Mouse (Mus musculus) embryonic facial prominence, embryonic 10.5 days (tissue): ENCODE results near the gene Map4k4. TPM values are rescaled to one million over a fixed set of nuclear protein-coding genes. Genes with fewer than 3 reads are reported as not detected.
A peak's percentile ranks its signal among the peaks of the same experiment; 100 is the strongest.

Experiments used
- DNase-seq: peaks from one replicate; pipeline ENCODE4 v3.0.0-alpha.2; 2017; ENCODE audit warnings: low spot score
- H3K27ac ChIP-seq: fragments of 300-500 bp; sonication (generic); replicated peaks from 2 replicates; pipeline ENCODE4 v1.5.1; 2016; ENCODE audit warnings: mild to moderate bottlenecking
- H3K27me3 ChIP-seq: fragments of 300-500 bp; sonication (generic); replicated peaks from 2 replicates; pipeline ENCODE4 v1.6.1; 2016; ENCODE audit warnings: low read depth, mild to moderate bottlenecking; ENCODE audit not compliant: poor library complexity, severe bottlenecking
- H3K36me3 ChIP-seq: fragments of 300-500 bp; sonication (generic); replicated peaks from 2 replicates; pipeline ENCODE4 v1.6.1; 2016; ENCODE audit warnings: mild to moderate bottlenecking, moderate library complexity
- H3K4me1 ChIP-seq: fragments of 300-500 bp; sonication (generic); 2 replicates; pipeline ENCODE4 v1.6.1; 2016
- H3K4me3 ChIP-seq: fragments of 300-500 bp; sonication (generic); 2 replicates; pipeline ENCODE4 v1.5.1; 2016; ENCODE audit warnings: mild to moderate bottlenecking, moderate library complexity
- H3K9me3 ChIP-seq: fragments of 300-500 bp; sonication (generic); 2 replicates; pipeline ENCODE4 v1.6.1; 2016; ENCODE audit warnings: mild to moderate bottlenecking
- WGBS: fragments of 180-500 bp; shearing (Covaris S2); methylation state at CpG from one replicate; pipeline ENCODE4 v1.1.7; 2016; 5-methylcytosine and 5-hydroxymethylcytosine counted together
- polyA plus RNA-seq: library from polyadenylated mRNA; unstranded; fragments of >200 nt; fragmentation: Nextera tagmentation; extraction: Ambion mirVana; gene quantifications from 2 replicates; pipeline ENCODE4 v1.2.1, GENCODE M21; 2016

Gene Map4k4
- polyA plus RNA-seq, 1 experiment from 2014 or later, result 41.4 TPM

GRCm38 (mm10) chr1:39961113-39961512 lies 60.4 kb downstream of the Map4k4 start:
- 91% methylated on average over 6 of the region's 6 CpGs for WGBS
- DNase-seq, result no peak
- Histone ChIP-seq H3K4me3 (no peak overlapping the region), H3K27ac (no peak overlapping the region), H3K27me3 (no peaks in the 10 kb centered on the region), H3K9me3 (no peaks in the 10 kb centered on the region), H3K4me1 (peaks cover 86% of the 10 kb centered on the region), H3K36me3 (peaks cover 40% of the 10 kb centered on the region)

DNA sequence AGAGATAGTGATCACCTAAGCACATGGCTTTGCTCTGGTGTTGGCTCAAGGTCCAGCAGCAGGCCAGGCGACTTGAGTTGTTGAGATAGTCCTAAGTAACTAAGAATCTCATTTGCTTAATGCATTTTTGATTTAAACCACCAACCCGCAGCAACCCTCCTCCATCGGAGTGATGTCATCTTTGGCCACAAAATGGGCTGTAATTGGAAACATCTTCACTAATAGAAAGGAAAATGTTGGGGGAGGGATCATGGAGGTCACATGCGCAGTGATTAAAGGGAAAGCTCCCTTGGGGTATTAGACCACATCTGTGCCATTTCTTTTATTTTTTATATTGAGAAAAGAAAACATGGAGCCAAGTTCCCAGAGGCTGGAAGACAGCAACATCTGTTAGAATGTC lies 61.6 kb downstream of the Map4k4 start:
- Histone ChIP-seq H3K27ac (no peak overlapping the region), H3K9me3 (no peaks in the 10 kb centered on the region), H3K36me3 (peaks cover 43% of the 10 kb centered on the region), H3K27me3 (no peaks in the 10 kb centered on the region), H3K4me3 (no peak overlapping the region), H3K4me1 (peaks cover 75% of the 10 kb centered on the region)
- 52% methylated on average over 4 of the region's 4 CpGs for WGBS
- DNase-seq, result peak; percentile 28

GRCm38 (mm10) chr1:39962840-39963239 lies 62.1 kb downstream of the Map4k4 start:
- DNase-seq, result no peak
- 87% methylated on average over 8 of the region's 8 CpGs for WGBS
- H3K27ac ChIP-seq, result no peak overlapping the region

DNA sequence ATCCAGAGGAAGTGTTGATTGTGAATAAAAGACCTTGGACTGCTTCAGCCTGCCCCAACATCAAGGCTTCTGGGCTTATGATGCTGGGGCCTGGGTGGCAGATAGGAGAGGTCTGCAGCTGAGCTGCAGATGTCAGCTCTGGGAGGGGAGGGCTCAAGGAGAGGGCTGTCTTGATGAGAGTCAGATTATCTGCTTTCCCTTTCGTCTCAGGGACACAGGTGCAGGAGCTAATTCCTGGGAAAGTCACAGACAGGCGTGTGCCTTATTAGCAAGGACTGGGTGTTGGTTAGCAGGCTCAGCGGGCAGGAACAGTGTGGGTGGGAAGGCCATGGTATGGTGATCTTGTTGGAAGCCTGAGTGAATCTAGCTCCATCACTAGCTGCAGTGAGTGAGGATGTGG lies 63.1 kb downstream of the Map4k4 start:
- Histone ChIP-seq H3K27ac (no peak overlapping the region), H3K36me3 (peaks cover 53% of the 10 kb centered on the region), H3K9me3 (no peaks in the 10 kb centered on the region), H3K4me3 (no peak overlapping the region), H3K27me3 (no peaks in the 10 kb centered on the region), H3K4me1 (peaks cover 62% of the 10 kb centered on the region)
- DNase-seq, result no peak
- WGBS, result 65% methylated on average over 3 of the region's 3 CpGs

More at GRCm38 (mm10) chr1:39962840-39963239, 62.1 kb downstream of the Map4k4 start:
- Histone ChIP-seq H3K36me3 (peaks cover 46% of the 10 kb centered on the region), H3K9me3 (no peaks in the 10 kb centered on the region), H3K4me3 (no peak overlapping the region), H3K27me3 (no peaks in the 10 kb centered on the region), H3K4me1 (peaks cover 70% of the 10 kb centered on the region)

DNA sequence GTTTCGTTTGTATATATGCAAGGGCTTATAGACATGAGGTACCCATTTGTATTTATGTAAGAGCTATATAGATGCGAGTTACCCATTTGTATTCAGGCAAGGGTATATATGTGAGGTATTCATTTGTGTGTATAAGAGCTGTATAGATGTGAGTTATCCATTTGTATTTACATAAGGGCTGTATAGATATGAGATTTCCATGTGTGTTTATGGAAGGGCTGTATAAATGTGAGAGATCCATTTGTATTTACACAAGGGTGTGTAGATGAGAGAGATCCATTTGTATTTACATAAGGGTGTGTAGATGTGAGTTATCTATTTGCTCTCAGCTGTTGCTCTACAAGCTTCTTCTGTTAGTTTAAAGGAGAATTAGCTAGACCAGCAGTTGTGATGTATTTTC lies 63.7 kb downstream of the Map4k4 start:
- no peak for DNase-seq
- Histone ChIP-seq H3K9me3 (no peaks in the 10 kb centered on the region), H3K27ac (no peak overlapping the region), H3K4me3 (no peak overlapping the region), H3K27me3 (no peaks in the 10 kb centered on the region), H3K36me3 (peaks cover 56% of the 10 kb centered on the region), H3K4me1 (peaks cover 62% of the 10 kb centered on the region)
- 89% methylated on average over 2 of the region's 2 CpGs for WGBS

DNA sequence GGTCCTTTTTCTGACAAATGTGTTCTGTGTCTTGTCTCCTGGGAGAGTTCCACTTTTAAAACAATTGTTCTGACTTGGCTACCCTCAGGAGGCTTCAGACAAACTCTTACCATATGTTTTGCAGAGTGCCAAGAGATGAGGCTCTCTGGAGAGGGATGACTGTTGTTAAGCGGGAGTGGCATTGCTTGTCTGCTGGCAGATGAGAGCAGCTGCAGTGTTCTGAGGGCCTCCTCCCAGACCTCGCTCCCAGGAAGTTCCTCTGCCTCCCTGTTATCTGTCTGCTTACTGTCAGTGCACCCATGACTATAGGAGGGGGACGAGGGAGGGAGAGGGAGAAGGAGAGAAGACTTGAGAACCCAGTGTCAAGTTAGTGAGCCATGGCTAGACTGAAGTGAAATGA lies 64.7 kb downstream of the Map4k4 start:
- peaks cover 62% of the 10 kb centered on the region for H3K36me3 ChIP-seq
- H3K27me3 ChIP-seq, result no peaks in the 10 kb centered on the region
- peaks cover 60% of the 10 kb centered on the region for H3K4me1 ChIP-seq
- DNase-seq, result no peak
- no peak overlapping the region for H3K27ac ChIP-seq
- H3K9me3 ChIP-seq, result no peaks in the 10 kb centered on the region
- WGBS, result 75% methylated on average over 3 of the region's 3 CpGs
- no peak overlapping the region for H3K4me3 ChIP-seq

GRCm38 (mm10) chr1:39968999-39969398 lies 68.3 kb downstream of the Map4k4 start:
- Histone ChIP-seq H3K9me3 (no peaks in the 10 kb centered on the region), H3K36me3 (peaks cover 58% of the 10 kb centered on the region), H3K4me1 (peaks cover 27% of the 10 kb centered on the region), H3K27me3 (no peaks in the 10 kb centered on the region), H3K27ac (no peak overlapping the region), H3K4me3 (no peak overlapping the region)
- WGBS, result 72% methylated on average over 7 of the region's 7 CpGs
- DNase-seq, result no peak

- 59% methylated on average over 2 of the region's 2 CpGs for WGBS
- Histone ChIP-seq H3K9me3 (no peaks in the 10 kb centered on the region), H3K4me3 (no peak overlapping the region), H3K27ac (no peak overlapping the region), H3K27me3 (no peaks in the 10 kb centered on the region), H3K36me3 (peaks cover 58% of the 10 kb centered on the region), H3K4me1 (peaks cover 22% of the 10 kb centered on the region)
- DNase-seq, result peak; percentile 63
Observed at GRCm38 (mm10) chr1:39969771-39970406, 69.2 kb downstream of the Map4k4 start.

DNA sequence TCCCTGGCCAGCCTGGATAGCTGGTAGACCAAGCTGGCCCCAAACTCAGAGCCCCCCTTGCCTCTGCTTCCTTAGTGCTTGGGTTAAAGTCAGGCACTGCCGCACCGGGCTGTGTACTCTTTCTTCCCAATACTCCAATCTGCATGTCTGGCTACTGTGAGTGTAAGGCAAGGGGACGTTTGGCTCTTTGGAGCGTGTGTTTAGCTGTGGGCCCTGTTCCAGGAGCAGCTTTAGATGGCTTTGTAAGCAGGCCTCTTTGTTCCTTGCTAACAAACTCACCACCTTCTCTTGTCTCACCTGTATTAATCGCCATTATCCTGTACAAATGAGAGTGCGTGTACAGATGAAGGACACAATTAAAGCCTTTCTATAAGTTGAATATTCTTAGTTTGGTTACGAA lies 71.7 kb downstream of the Map4k4 start:
- Histone ChIP-seq H3K4me3 (no peak overlapping the region), H3K36me3 (peaks cover 70% of the 10 kb centered on the region), H3K27me3 (no peaks in the 10 kb centered on the region), H3K27ac (no peak overlapping the region), H3K9me3 (no peaks in the 10 kb centered on the region), H3K4me1 (peaks cover 15% of the 10 kb centered on the region)
- DNase-seq, result no peak
- WGBS, result 92% methylated on average over 7 of the region's 7 CpGs

DNA sequence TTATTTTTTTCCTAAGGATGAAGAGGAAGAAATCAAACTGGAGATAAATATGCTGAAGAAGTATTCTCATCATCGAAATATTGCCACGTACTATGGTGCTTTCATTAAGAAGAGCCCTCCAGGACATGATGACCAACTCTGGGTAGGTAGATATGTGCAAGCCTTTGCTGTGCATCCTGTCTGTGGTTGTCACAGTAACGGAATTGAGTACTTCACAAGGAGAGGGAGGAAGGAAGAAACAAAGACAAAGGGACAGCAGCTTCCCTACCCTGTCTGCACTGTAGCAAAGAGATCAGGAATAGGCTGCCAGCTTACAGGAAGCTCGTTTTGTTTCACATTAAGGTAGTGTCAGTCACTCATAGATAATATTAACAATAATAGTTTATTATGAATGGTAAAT lies 73.2 kb downstream of the Map4k4 start:
- H3K4me1 ChIP-seq, result peaks cover 14% of the 10 kb centered on the region
- no peak for DNase-seq
- no peaks in the 10 kb centered on the region for H3K27me3 ChIP-seq
- peaks cover 75% of the 10 kb centered on the region for H3K36me3 ChIP-seq
- H3K9me3 ChIP-seq, result no peaks in the 10 kb centered on the region
- WGBS, result 90% methylated on average over 4 of the region's 4 CpGs
- H3K27ac ChIP-seq, result no peak overlapping the region
- no peak overlapping the region for H3K4me3 ChIP-seq

DNA sequence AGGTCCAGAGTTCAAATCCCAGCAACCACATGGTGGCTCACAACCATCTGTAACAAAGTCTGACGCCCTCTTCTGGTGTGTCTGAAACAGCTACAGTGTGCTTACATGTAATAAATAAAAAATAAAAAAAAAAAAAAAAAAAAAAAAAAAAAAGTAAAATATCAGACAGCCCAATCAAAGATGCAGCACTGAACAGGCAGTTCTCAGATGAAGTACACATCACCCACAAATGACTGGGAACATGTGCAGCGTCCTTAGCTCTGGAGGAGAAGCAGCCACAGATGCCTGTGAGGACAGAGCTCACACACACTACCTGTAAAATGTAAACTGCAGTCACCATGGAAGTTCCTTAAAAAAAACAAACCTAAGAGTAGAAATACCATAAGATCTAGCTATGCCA lies 74.3 kb downstream of the Map4k4 start:
- Histone ChIP-seq H3K9me3 (no peaks in the 10 kb centered on the region), H3K27ac (no peak overlapping the region), H3K4me3 (no peak overlapping the region), H3K36me3 (peaks cover 78% of the 10 kb centered on the region), H3K4me1 (peaks cover 3% of the 10 kb centered on the region), H3K27me3 (no peaks in the 10 kb centered on the region)
- no peak for DNase-seq
- 86% methylated on average over 2 of the region's 2 CpGs for WGBS

DNA sequence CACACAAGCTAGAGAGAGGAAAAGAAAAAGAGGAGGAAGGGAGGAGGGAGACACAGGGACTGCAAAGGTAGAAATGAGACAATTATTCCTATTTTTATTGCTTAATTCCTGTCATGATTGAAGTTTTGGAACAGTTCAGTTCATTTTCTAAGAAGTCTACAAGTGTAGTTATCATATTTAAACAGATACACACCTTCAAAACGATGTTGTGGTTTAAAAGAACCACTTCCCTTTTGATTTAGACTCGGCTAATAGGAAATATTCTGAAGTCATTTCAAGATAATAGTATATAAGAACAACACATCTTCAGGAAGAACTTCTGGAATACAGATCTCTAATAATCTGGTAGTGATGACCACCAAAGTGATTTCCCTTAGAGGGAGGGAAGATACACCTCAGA lies 75.4 kb downstream of the Map4k4 start:
- no peaks in the 10 kb centered on the region for H3K27me3 ChIP-seq
- 89% methylated on average over 2 of the region's 2 CpGs for WGBS
- H3K36me3 ChIP-seq, result peaks cover 88% of the 10 kb centered on the region
- H3K27ac ChIP-seq, result no peak overlapping the region
- no peak overlapping the region for H3K4me3 ChIP-seq
- no peaks in the 10 kb centered on the region for H3K4me1 ChIP-seq
- H3K9me3 ChIP-seq, result no peaks in the 10 kb centered on the region
- DNase-seq, result no peak

- Histone ChIP-seq H3K36me3 (peaks cover 94% of the 10 kb centered on the region), H3K27me3 (no peaks in the 10 kb centered on the region), H3K27ac (no peak overlapping the region), H3K9me3 (no peaks in the 10 kb centered on the region), H3K4me1 (no peaks in the 10 kb centered on the region), H3K4me3 (no peak overlapping the region)
- WGBS, result 89% methylated on average over 11 of the region's 11 CpGs
- no peak for DNase-seq
Observed at GRCm38 (mm10) chr1:39976847-39977744, 76.4 kb downstream of the Map4k4 start.
